In the genomic region with DNA sequence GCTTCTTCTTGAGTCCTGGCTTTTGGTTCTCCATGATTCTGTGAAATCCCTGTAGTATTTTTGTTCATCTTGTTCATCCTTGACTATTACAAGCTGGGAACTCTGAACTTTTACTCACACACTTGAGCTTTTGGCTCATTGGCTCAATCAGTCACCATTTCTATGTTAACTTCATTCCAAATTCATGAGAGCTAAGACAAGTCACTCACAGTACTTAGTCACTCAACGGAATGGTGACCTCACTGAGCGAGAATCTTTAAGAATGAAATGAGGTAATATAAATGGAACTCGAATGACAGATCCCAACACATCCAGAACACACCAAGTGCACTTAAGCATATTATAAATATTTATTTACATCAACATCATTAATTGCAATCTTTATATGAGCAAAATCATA, we compare ENCODE assay signal across 33 mouse cellular contexts.
DNase-seq lines count a peak whose midpoint lies in the region; ATAC-seq and TF ChIP-seq lines count a peak whose summit lies in the region.
"Had no signal": no experiment of that assay in that cellular context is flagged by ENCODE, and none has a peak within 500 bp of the region (broad histone marks: within the 10 kb centered on the region; RNA-seq: fewer than 3 reads in every experiment).

No protein-coding gene starts in this region.

- no peak overlapping the region for H3K4me2 ChIP-seq in forebrain, embryonic 15.5 days (replicated peaks)
- H3K4me2 ChIP-seq: embryonic facial prominence, embryonic 13.5 days; forebrain, embryonic 13.5 days; heart, embryonic 12.5 days; heart, embryonic 15.5 days; hindbrain, embryonic 13.5 days had no signal

- DNase-seq in testis, postnatal 10 days (ENCODE audit: low spot score), result no peak
- DNase-seq in Muller cell, postnatal 12 days (ENCODE audit: inconsistent ontology term), result peak; percentile 81
- no peak for DNase-seq in kidney, adult 9 months
- DNase-seq: adrenal gland, adult 2 months; adrenal gland, postnatal 14 days; B cell, adult 2 months; cerebellum, adult 11 months; cerebellum, adult 8-10 months; cerebellum, postnatal 10 days; cerebellum, postnatal 36 days; embryo, embryonic 11 days; forebrain, postnatal 0 days; gastrocnemius, adult 2 months; gastrocnemius, postnatal 14 days; heart, adult 18-20 months; heart, postnatal 10 days; heart, postnatal 36 days had no signal

- H3K4me1 ChIP-seq in testis, adult 2 months (ENCODE audit: control insufficient read depth, insufficient read depth, low read length), result no peaks in the 10 kb centered on the region
- H3K4me1 ChIP-seq in embryonic fibroblast, embryonic 13.5 days (ENCODE audit: control insufficient read depth, insufficient read depth, low read length), result peaks cover 6% of the 10 kb centered on the region
- H3K4me1 ChIP-seq in forebrain, embryonic 15.5 days, result no peaks in the 10 kb centered on the region
- H3K4me1 ChIP-seq: embryonic facial prominence, embryonic 10.5 days; embryonic facial prominence, embryonic 13.5 days; forebrain, embryonic 10.5 days; forebrain, embryonic 13.5 days; heart, embryonic 12.5 days; heart, embryonic 15.5 days; hindbrain, embryonic 10.5 days; hindbrain, embryonic 13.5 days had no signal

- no peak for TF ChIP-seq CTCF in testis, adult 2 months (IDR thresholded peaks at IDR 0.05; ENCODE audit: control insufficient read depth, insufficient read depth, insufficient replicate concordance, low read depth, low read length)
- TF ChIP-seq CTCF in embryonic fibroblast, embryonic 13.5 days (IDR thresholded peaks at IDR 0.05; ENCODE audit: borderline replicate concordance, insufficient read depth, low read length), result no peak

- no peaks in the 10 kb centered on the region for H3K9me3 ChIP-seq in forebrain, embryonic 15.5 days
- H3K9me3 ChIP-seq: embryonic facial prominence, embryonic 10.5 days; embryonic facial prominence, embryonic 13.5 days; forebrain, embryonic 10.5 days; forebrain, embryonic 13.5 days; G1E; heart, embryonic 12.5 days; heart, embryonic 15.5 days; hindbrain, embryonic 10.5 days; hindbrain, embryonic 13.5 days had no signal

- no peaks in the 10 kb centered on the region for H3K36me3 ChIP-seq in testis, adult 2 months (ENCODE audit: control insufficient read depth, insufficient read depth, low read length)
- H3K36me3 ChIP-seq in forebrain, embryonic 15.5 days, result no peaks in the 10 kb centered on the region
- H3K36me3 ChIP-seq: embryonic facial prominence, embryonic 10.5 days; embryonic facial prominence, embryonic 13.5 days; forebrain, embryonic 10.5 days; G1E; heart, embryonic 12.5 days; heart, embryonic 15.5 days; hindbrain, embryonic 10.5 days; hindbrain, embryonic 13.5 days had no signal

- H3K4me3 ChIP-seq in testis, adult 2 months (ENCODE audit: control insufficient read depth, low read depth, low read length), result peak overlapping the region; percentile 2
- no peak overlapping the region for H3K4me3 ChIP-seq in embryonic fibroblast, embryonic 13.5 days (ENCODE audit: insufficient read depth, low read length)
- no peak overlapping the region for H3K4me3 ChIP-seq in forebrain, embryonic 15.5 days
- H3K4me3 ChIP-seq: embryonic facial prominence, embryonic 10.5 days; embryonic facial prominence, embryonic 13.5 days; forebrain, embryonic 10.5 days; forebrain, embryonic 13.5 days; gastrocnemius, adult 2 months; heart, embryonic 12.5 days; heart, embryonic 15.5 days; hindbrain, embryonic 10.5 days; hindbrain, embryonic 13.5 days had no signal

- no peak overlapping the region for H3K27ac ChIP-seq in testis, adult 2 months (ENCODE audit: control insufficient read depth, insufficient read depth, low read depth, low read length)
- peak overlapping the region; percentile 67; the same call in 1 of the 2 replicates for H3K27ac ChIP-seq in embryonic fibroblast, embryonic 13.5 days (ENCODE audit: insufficient read depth, low read length)
- no peak overlapping the region for H3K27ac ChIP-seq in forebrain, embryonic 15.5 days (replicated peaks)
- H3K27ac ChIP-seq: embryonic facial prominence, embryonic 10.5 days; embryonic facial prominence, embryonic 13.5 days; forebrain, embryonic 10.5 days; forebrain, embryonic 13.5 days; gastrocnemius, adult 2 months; heart, embryonic 15.5 days; hindbrain, embryonic 10.5 days; hindbrain, embryonic 13.5 days; hindbrain, postnatal 0 days had no signal

- no peak for TF ChIP-seq POLR2A in testis, adult 2 months (IDR thresholded peaks at IDR 0.05; ENCODE audit: control insufficient read depth, low read depth, low read length)
- no peak for TF ChIP-seq POLR2A in embryonic fibroblast, embryonic 13.5 days (IDR thresholded peaks at IDR 0.05; ENCODE audit: low read depth, low read length)

- no peak for ATAC-seq in forebrain, embryonic 15.5 days (replicated peaks)
- ATAC-seq: forebrain, embryonic 13.5 days; forebrain, postnatal 0 days; hindbrain, postnatal 0 days; inflammation-experienced regulatory T-cells, adult 6 months; intestine, embryonic 16.5 days had no signal

- WGBS in forebrain, embryonic 15.5 days, result 79% methylated on average over 3 of the region's 3 CpGs

- H3K27me3 ChIP-seq in testis, adult 2 months (ENCODE audit: control insufficient read depth, insufficient read depth, low read length), result no peaks in the 10 kb centered on the region
- no peaks in the 10 kb centered on the region for H3K27me3 ChIP-seq in forebrain, embryonic 15.5 days
- H3K27me3 ChIP-seq: CH12.LX; embryonic facial prominence, embryonic 13.5 days; forebrain, embryonic 13.5 days; heart, embryonic 12.5 days; heart, embryonic 15.5 days; hindbrain, embryonic 13.5 days had no signal

- H3K9ac ChIP-seq in forebrain, embryonic 15.5 days (replicated peaks), result no peak overlapping the region
- H3K9ac ChIP-seq: embryonic facial prominence, embryonic 13.5 days; forebrain, embryonic 13.5 days; forebrain, postnatal 0 days; heart, embryonic 12.5 days; heart, embryonic 15.5 days; hindbrain, embryonic 13.5 days had no signal
